Mouse (Mus musculus) cerebellum, adult 18-20 months (tissue): ENCODE results near the gene Pik3cd.
"Not testable (repeated sequence)": the region's sequence is repeated elsewhere in the genome, so short reads cannot be mapped to it uniquely, and the experiment has no call there.

Experiments used
- DNase-seq, 2 experiments: peaks; one replicate each; pipeline ENCODE4 v3.0.0; 2021

Pik3cd gene

DNA sequence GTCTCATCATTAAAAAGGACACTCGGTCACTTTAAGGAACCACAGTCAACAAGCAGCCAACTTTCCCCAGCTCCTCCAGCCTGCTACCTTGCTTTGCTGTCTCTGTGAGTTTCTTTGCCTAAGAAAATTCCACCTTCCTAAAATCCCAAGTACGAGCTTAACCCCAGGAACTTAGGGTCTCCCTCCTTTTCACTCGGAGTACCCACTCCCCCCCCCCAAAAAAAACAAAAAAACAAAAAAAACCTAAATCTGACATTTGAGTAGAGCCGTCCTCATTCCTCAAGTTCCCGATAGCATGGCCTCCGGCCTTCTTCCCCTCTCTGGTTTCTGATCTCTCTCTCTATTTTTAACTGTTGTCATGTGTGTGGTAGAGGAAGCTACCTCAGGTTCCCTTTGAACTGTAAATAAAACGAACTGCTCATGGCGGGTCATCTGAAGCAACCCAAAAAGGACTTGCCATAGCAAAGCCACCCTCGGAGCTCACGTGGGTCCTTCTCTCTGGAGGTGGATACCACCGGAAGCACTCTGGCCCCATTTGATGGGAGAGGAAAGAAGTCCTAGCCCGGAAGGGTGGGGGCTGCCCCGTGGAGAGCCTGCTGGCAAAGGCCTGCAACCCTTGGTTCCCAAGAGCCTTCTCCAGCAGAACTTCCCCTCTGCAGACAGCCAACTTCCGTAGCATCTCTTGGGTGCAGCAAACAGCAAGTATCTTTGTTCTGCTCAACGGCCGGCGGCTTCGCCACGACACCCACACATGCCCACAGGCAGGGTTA is at the start of gene Pik3cd:
Gene Pik3cd (minus strand): TSS at position 362 of the 770 bp plus-strand sequence.
- DNase-seq, result no peak

DNA sequence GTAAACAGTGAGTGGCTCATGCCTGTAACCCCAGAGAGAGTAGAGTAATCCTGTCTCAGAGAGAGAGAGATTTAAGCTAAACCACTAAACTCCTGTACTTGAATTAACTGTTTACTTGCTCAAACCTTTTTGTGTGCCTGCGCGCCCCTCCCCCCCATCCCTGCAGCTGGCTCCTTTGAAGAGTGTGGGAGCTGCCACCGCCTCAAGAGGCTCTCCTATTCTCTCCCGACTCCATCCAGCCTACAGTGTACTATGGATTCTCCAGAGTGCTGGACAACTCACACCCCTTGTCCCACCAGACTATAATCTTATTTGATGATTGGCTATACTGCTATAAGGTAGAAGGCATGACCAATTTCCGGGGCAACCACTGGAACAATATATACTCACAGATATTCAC is 48.3 kb upstream of the Pik3cd start:
- no peak for DNase-seq

DNA sequence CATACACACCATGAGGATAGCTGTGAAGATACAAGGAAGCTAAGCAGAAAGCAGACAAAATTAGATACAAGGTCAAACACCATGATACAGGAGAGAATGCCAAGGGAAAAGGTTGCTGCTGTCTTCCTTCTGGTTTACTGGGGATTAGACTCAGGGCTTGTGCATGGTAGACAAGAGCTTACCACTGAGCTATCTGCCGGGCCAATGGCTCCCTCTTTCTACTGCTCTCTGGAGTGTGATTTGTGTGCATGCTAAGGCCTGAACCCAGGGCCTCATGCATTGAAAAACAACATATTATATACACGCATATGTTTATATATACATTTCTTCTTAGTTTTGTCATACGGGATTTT is 47.3 kb upstream of the Pik3cd start:
- not testable (repeated sequence) for DNase-seq

DNA sequence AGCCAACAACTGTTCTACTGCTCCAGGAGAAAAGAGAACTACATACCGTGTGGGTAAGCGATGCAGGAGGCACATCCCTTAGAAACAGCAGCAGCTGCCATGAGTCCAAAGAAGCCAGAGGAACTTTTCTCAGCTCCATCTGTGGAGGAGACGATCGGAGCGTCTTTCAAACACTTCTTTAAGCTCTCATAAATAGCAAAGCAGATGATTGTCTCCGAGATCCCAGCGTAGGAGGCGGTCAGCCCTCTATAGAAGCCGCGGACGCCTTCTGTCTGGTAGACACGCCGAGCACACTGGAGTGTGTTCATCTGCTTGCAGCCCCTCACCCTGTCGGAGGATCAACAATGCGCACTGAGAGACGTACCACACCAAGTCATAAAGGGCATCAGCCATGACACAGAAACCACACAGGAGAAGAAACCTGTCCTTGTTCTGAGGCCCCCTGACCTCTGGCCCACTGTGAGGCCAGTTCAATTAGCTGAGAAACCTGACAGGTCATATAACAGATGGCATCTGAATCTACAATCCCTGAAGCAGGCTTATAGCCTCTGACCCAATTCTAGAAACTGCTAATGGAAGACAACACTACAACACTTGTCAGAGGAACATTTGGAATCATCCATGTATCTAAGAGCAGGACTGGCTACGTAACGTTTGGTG is 46.8 kb upstream of the Pik3cd start:
- no peak for DNase-seq

DNA sequence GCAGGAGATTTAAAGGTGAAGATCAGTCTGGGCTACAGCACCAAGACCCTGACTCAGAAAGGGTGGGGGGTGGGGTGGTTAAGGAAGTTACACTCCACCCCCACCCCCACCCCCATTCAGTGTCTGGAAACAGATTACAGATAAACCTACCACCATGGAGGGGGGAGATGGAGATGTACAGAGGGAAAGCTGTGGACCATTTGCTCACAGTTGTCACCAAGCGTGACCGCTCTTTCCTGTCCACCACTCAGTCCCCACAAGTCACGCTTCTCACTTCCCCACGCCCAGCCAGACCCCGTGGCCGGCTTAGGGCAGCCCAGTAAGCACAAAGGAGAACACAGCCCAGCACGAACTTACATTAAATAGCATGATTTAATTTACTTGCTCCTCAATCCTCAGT is 41.7 kb upstream of the Pik3cd start:
- no peak for DNase-seq

DNA sequence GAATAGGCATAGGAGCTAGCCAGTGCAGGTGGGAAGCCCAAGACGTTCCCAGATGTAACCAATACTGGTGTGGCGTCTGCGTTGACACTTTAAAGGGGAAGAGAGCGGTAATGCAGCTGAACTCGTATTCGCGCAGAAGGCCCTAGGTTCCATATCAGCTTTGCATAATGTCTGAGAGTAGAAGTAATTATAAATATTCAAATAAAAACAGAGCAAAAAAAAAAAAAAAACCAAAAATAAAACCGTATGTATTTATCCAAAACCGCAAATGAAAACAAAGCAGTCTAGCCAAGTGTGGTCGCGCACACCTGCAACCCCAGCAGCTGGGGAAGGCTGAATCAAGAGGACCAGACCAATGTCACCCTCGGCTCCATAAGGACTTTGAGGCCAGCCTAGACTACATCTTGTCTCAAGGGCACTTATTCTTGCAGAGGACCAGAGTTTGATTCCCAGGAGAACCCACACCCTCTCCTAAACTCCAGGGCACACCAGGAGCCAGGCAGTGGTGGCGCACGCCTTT is 39.7 kb upstream of the Pik3cd start:
- DNase-seq, result no peak

DNA sequence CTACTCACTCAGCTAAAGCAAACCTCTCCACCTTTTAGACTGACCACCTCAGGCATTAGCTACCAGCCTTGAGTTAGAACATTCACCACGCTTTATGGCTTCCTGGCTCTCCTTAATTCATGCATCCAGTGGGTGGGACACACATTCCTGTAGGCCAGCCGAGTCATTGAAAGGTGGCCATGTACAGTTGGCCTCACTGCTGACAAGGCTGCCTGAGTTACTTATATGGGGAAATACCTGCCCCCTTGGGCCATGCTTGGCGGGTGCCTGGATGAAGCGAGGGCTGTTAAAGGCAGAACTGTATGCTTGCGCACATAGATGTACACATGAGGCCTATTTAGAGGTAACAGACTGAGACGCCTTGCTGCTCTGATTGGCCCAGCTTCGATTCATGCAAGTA is 37.9 kb upstream of the Pik3cd start:
- no peak for DNase-seq

DNA sequence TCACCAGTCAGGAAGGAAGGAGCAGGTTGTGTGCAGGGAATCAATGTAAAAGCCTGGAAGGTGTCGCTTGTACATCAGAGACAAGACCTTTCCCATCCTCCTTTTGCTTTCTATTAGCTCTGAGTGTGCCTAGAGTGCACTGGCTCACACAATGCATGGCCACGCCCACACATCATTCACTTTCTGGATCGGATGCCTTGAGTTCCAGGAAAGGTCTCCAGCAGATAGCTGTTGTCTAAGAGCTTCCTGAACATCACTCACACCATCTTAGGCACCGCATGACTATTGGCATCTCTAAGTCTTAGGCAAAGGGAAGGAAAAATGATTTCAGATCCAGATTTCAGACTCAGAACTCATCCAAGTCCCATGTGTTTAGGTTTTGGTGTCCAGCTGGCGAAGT is 37.1 kb upstream of the Pik3cd start:
- DNase-seq, result no peak

DNA sequence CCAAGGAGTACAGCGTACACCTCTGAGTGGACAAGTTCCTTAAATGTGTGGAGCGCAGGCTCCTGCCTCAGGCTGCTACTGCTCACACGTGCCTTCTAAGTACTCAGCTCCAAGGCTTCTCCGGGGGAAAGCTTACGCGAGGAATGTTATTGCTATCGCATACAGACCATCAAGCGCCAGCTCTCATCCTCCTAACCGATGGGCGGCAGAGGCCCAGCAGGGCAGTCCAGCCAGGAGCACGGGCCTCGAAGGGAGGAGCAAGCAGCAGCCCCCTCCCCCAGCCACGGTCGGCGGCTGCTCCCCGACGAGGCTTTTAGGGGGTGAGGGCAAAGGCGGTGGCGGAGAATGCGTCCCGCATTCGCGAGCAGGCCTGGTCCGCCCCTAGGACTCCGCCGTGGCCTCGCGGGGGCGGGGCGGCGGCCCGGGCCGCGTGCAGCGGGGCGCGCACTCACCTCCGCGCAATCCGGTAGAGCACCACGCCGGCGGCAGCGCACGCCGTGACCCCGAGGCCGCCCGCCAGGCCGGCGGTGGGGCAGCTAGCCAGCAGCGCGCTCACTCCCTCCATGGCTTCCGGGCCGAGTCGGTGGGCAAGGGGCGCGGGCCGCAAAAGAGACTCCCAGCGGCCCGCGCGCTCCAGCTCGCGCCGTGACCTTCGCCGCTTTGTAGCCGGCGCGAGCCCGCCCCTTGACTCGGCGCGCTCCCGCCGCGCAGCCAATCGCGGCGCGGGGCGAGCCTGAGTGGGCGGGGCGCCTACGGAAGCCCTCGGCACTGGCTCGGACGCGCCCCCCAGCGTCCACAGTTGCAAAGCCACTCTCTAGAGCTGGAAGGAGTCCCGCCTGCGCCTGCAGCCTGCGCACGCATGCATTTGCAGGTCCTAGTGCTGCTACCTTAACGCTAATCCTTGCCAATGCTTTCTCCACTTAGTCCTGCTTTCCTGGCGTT is 35.3 kb upstream of the Pik3cd start, which contains the start of gene Tmem201:
Gene Tmem201 (minus strand): TSS at position 662 of the 942 bp plus-strand sequence.
- DNase-seq, result peak; percentile 94 to 100

DNA sequence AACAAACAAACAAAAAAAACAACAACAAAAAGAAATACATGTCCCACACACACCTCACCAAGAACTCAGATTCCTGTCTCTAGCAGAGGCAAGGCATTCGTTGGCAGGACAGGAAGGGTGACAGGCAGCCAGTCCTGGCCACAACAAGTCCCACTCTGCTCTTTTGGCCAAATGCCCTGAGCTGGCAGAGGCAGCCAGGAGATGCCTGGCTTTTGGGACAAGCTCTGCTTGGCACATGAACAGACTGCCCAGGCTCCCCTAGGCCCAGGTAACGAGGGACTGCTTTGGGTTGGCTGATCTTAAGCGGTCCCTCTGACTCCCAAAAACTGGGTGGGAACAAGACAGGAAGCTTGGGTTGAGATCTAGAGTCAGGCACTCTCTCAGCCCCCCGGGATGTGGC is 34.2 kb upstream of the Pik3cd start:
- DNase-seq, result peak; percentile 95 to 97

DNA sequence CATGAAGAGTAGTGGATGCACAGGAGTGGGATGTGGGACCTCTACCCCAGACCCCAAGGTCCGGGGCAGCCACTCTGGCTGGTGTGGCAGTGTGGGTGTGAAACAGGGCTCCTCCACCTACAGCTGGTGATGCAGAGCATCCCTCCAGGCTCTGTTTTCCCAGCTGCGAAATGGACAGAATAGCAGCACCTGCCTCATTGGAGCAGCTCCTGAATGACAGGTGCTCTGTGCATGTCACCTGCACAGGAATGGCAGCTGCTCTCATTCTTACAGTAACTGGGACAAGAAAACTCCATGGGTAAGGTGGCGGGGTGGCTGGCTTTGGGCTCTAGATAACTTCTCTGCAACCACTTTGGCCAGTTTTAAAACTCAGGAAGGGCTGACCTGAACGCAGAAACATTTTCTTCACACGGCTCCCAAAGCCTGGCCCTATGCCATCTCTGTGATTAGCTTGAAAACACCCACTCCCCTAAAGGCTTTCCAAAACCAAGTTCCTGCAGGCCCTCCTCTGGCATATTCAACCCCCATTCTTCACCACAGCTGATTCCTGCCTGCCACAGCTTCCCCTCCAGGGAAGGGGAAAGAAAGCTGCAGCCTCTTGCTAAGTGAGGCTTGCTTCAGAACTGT is 33.4 kb upstream of the Pik3cd start:
- DNase-seq, result peak; percentile 26 to 57

DNA sequence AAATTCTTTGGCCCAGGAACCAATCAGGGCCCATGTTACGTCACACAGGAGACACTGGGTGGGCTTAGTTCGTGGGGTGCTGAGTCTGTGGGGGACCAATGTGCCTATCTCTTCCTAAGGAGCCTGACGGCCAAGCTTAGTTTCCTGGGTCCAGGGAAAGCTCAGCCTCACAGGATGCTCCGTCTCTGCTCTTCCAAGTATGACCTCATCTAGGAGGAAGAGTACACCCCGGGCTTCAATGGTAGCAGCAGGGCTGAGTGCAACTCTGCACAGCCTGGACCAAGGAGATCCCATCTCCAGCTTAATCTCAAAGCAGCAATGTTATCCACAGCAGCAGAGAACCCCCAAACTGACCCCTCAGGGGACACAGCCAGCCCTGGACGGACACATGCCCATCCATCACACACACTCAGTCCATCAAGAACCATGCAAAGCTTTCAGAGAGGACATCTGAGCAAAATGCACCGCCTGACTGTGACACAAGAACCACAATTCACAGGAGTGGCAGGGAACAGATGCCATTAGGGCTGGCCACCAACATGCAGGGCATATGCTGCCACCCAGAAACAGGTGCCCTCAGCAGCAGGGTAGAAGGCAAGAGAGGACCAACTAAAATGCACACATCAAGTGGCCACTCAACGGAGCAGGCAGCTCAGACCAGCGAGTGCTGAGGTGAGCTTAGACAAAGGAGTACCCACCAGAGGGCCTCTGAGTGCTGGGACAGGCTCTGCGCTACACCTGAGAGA is 32.5 kb upstream of the Pik3cd start:
- DNase-seq, result peak; percentile 85 to 88

DNA sequence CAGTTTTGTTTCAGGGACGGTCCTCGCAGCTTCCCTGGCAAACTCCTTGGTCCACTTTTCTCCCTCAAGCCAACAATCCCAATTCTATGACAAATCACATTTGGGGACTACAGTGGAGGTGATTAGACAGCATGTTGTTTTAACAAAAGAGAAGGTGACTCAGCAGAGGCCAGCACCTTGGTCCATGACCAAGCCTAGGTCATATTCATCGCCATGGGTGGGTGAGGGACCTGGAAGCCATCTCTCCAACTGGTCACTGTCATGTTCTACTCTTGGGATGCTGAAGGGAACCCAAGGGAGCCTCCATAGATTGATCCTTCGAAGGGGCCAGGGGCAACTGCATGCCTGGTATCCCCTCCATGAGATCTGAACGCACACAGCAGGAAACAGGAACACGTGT is 31.9 kb upstream of the Pik3cd start:
- DNase-seq, result peak; percentile 24 to 33

DNA sequence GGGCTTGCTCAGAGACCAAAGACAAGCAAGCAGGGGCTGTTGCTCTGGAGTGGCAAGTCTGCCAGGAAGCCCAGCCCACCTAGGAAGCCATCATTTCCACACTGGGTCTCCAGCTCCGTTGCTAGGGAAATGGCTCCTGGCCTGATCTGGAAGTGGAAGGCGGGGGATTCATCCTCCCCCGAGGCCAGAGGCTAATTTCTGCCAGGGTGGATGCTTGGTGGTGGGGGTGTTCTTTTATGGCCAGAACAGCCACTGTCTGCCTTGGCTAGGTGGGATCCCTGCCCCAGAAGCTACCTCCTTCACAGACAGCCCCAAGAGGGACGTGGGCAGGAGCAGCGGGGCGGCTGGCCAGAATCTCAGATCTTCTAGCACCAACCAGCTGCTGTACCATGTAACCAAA is 31.4 kb upstream of the Pik3cd start:
- peak; percentile 13 to 51 for DNase-seq

DNA sequence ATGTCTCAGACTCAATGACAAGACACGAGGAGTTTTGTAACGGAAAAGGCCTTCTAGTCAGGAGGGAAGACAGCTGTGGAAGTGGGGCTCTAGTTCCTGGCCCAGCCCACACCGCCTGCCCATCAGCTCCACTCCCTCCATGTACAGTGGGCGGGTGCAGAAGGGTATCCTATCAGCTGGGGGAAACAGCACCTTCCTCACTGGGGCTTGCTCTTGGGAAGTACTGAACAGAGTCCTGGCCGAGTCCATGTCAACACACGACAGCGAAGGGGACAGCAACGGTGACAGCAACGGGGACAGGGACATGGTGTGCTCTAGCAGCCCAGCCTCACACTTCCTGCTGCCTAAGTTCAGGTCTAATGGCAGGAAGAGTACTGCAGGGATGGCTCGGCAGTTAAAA is 30.4 kb upstream of the Pik3cd start:
- DNase-seq, result peak in 1 of 2 experiments; percentile 33

DNA sequence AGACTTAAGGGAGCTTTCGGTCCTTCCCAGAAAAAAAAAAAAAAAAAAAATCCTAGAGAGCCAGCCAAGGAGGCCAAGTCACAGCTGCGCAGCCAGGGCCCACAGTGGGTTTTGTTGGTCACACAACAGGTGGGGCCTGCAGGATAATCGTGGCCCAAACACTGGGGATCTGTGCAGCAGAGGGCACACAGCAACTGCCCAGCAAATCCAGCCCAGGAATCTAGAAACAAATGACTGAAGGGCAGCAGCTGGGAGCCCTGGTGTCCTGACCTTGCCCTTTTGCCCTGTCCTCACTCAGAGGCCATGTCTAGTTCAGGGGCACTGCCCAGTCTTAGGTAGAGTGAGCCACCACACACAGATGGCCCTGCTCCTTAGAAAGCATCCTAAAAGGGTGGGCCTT is 29.9 kb upstream of the Pik3cd start:
- no peak for DNase-seq

DNA sequence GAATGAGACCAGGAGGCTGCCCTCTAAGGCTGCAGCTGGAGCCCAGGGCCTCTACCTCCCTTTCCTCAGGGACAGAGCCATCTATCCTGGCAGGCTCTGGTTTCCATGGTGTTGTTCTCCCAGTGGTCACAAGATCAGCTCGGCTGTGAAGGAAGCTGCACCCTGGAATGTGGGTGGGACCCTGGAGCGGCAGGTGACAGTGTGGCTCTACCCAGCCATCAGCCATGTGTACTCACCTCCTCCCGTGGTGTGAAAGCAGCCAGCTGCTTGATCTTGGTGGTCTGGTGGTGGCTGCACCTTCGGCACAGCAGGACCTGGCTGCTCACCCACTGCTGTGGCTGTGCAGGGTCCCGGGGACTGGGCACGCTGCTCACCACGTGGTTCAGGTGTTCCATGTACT is 28.5 kb upstream of the Pik3cd start:
- no peak for DNase-seq

DNA sequence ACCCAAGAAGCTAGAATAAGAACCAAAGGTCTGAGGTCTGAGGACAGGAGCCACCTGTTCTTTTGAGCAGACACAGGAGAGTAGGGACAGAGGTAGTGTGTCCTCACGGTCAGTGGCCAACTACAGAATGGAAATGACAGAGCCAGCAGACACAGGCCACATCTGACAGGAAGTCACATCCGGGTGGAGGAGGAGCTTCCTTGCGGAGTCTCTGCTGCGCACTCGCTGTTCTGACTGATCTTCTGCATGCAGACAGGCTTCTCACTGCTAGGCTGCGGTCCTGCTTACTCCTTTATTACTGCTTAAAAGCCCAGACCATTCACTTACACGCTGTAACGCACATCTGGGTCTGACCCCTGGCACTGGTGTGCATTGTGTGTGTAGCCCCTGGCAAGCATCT is 26.4 kb upstream of the Pik3cd start:
- DNase-seq, result no peak

DNA sequence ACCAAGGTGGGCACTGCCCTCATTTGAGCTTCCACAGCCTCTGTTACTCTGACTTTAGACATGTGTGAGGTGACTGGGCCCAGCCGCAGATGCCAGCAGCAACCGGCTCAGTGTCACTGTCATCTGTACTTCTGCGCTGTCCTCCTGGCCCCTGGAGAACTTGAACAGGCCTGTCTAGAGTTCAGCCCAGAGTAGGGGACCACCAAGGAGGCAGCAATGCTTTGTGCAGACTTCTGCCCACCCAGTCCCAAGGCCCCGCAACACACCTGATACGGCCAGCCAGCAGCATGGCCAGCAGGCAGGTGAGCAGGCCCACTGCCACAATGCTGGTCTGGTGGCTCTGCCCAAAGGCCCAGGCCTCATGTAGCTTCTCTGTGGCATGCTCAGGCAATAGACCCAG is 25.3 kb upstream of the Pik3cd start:
- peak in 1 of 2 experiments; percentile 36 for DNase-seq

DNA sequence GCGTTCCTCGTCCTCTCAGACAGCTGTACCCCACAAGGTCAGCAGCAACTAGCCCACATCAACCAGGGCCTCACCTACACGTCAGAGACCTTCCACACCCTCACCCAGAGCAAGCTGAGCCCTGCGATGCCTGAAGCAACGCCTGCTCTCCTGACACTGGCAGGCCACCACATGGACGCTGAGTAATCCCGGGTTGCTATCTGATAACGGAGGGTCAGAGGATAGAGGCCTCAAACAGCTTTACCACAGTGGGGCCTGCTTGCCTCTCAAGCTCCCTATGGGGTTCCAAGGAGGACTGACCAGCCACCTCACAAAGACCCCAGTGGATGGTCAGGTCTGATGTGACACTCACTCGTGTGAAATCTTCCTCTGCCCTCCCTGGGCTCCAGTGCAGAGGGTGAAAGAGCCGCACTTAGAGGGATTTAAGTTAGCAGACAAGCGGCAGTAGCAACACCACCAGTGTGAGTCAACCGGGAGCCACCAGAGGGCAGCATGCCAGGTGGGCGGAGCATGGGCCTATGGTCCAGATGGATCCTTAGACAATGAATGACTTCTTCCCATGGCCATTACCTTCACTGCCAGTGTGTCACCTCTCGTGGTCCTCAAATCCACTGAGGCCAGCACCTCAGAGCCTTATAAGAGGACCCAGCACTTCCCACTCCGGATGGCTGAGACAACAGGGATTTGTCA is 23.4 kb upstream of the Pik3cd start:
- peak; percentile 95 to 96 for DNase-seq

DNA sequence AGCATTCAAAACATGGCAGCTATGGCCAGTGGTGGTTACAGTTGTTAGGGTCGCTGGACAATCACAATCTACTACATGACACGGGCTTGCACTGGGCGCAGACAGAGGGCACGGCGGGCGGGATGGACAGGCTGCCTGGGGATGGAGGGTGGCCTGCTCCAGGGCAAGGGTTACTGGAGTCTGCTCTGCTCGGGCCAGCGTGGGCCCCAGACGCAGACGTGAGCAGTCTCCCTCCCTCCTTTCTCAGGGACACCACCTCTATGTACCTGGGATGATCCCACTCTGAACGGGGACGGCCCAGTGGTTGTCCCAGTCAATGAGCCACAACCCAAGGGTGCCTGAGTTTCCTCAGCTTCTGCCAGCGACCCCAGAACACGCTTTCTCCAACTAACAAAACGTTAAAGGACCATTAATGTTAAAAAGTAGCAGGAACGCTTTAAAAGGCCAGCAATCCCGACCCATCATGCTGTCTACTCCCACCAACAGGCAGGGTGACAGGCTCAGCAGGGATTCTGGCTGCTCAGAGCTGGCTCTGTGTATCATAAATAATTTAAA is 22.6 kb upstream of the Pik3cd start:
- peak in 1 of 2 experiments; percentile 39 for DNase-seq
